Mouse (Mus musculus) kidney, postnatal 0 days (tissue): ENCODE data around the gene 5530401A14Rik. TPM values are rescaled to one million over a fixed set of nuclear protein-coding genes. Genes with fewer than 3 reads are reported as not detected.

Experiments
- ATAC-seq: fragments of 200-750 bp; cut with Nextera tagmentation; replicated peaks from 2 replicates; pipeline ENCODE4 v1.8.0; 2017; ENCODE audit warnings: low read depth, moderate number of reproducible peaks, moderate TSS enrichment, moderate library complexity; ENCODE audit not compliant: low FRiP score
- DNase-seq: peaks from one replicate; pipeline ENCODE4 v3.0.0-alpha.2; 2016; ENCODE audit warnings: low spot score
- H3K27ac ChIP-seq: fragments of 300-500 bp; sonication (generic); 2 replicates; pipeline ENCODE4 v1.5.1; 2014; ENCODE audit warnings: mild to moderate bottlenecking
- H3K27me3 ChIP-seq: fragments of 300-500 bp; sonication (generic); 2 replicates; pipeline ENCODE4 v1.6.1; 2014; ENCODE audit warnings: low read length, mixed read lengths; ENCODE audit not compliant: insufficient read depth
- H3K36me3 ChIP-seq: fragments of 300-500 bp; sonication (generic); 2 replicates; pipeline ENCODE4 v1.6.1; 2014; ENCODE audit warnings: low read length, mixed read lengths; ENCODE audit not compliant: insufficient read depth
- H3K4me1 ChIP-seq: fragments of 300-500 bp; sonication (generic); replicated peaks from 2 replicates; pipeline ENCODE4 v1.6.1; 2014; ENCODE audit warnings: antibody characterized with exemption, low read length, mixed read lengths; ENCODE audit not compliant: insufficient read depth
- H3K4me2 ChIP-seq: fragments of 300-500 bp; sonication (generic); 2 replicates; pipeline ENCODE4 v1.6.1; 2014; ENCODE audit warnings: mild to moderate bottlenecking, low read length, moderate library complexity, mixed read lengths
- H3K4me3 ChIP-seq: fragments of 300-500 bp; sonication (generic); replicated peaks from 2 replicates; pipeline ENCODE4 v1.5.1; 2014; ENCODE audit warnings: low read depth, low read length
- H3K9ac ChIP-seq: fragments of 300-500 bp; sonication (generic); 2 replicates; pipeline ENCODE4 v1.6.1; 2014; ENCODE audit warnings: low read depth, low read length
- H3K9me3 ChIP-seq: fragments of 300-500 bp; sonication (generic); replicated peaks from 2 replicates; pipeline ENCODE4 v1.6.1; 2016; ENCODE audit warnings: low read length, inconsistent platforms, mixed read lengths
- CTCF ChIP-seq: IDR thresholded peaks from 2 replicates; pipeline ENCODE4 v1.5.1; 2016; ENCODE audit warnings: antibody characterized with exemption, low read depth, mild to moderate bottlenecking, moderate library complexity
- WGBS: fragments of 180-500 bp; shearing (Covaris S2); extraction: QIAGEN DNeasy Blood & Tissue Kit; methylation state at CpG from one replicate; pipeline ENCODE4 v1.1.7; 2014; 5-methylcytosine and 5-hydroxymethylcytosine counted together
- polyA plus RNA-seq: library from polyadenylated mRNA; unstranded; fragments of >200 nt; fragmentation: Nextera tagmentation; extraction: Ambion mirVana; gene quantifications from 2 replicates; pipeline ENCODE4 v1.2.1, GENCODE M21; 2015

The 5530401A14Rik gene
- polyA plus RNA-seq, 1 experiment from 2014 or later, result not detected

DNA sequence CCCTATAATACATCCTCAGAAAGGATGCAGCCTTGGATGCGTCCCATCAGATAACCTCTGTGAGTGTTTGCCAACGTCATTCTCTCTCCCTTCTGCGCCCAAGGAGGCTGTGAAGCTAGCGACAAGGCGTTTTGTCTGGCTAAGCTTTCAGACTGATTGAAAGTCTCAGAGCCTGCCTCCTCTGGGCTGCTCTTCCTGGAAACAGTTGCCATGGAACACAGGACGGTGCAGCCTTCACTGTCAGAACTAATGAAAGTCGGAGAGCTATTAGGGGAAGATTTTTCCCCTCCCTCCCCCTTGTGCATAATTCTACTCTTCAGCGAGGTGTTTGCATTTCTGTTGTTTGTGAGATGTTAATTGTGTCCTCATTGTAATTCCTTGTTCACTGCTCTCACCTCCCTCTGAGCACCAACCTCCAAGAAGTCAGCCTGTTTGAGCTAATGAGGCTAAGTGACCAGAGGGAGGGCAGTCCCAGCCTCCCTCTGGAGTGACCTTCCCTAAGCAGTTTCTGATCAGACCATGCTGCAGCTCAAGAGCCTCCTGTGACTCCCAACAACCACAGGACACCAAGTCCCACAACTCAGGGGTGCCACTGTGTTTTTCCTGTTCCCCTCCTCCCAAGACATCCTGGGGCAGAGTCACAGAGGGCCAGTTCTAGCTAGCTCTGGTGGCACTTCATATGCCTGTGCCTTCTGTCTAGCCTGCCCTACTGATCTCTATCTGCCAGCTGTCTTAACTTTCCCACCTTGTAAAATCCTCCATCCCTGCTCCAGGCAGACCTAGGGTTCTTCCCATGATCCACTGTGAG is 37.3 kb downstream of the 5530401A14Rik start:
- DNase-seq, result no peak
- H3K4me3 ChIP-seq, result no peak overlapping the region
- WGBS, result 8% methylated on average over 8 of the region's 8 CpGs
- no peak for ATAC-seq
- H3K9me3 ChIP-seq, result no peaks in the 10 kb centered on the region
- H3K27ac ChIP-seq, result no peak overlapping the region
- no peak overlapping the region for H3K4me2 ChIP-seq
- no peaks in the 10 kb centered on the region for H3K36me3 ChIP-seq
- no peaks in the 10 kb centered on the region for H3K4me1 ChIP-seq
- no peak for TF ChIP-seq CTCF
- H3K9ac ChIP-seq, result no peak overlapping the region
- no peaks in the 10 kb centered on the region for H3K27me3 ChIP-seq

DNA sequence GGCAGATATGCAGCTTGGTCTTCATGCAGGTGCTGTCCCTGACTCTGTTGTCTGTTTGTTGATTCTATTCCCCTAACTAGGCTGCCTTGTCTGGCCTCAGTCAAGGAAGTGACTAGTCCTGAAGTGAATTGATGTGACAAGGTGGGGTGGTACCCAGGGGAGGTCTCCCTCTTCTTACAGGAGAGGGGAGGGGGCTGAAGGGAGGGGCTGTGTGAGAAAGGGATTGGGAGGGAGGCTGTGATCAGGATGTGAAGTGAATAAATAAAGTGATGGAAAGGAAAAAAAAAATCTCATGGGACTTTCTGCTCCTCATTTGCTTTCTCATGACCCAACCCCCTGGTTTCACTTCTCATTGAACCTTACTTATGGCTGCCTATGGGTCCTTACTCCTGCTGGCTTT is 41.8 kb downstream of the 5530401A14Rik start:
- Histone ChIP-seq H3K27me3 (no peaks in the 10 kb centered on the region), H3K4me2 (no peak overlapping the region), H3K4me1 (no peaks in the 10 kb centered on the region), H3K4me3 (no peak overlapping the region), H3K9me3 (no peaks in the 10 kb centered on the region), H3K36me3 (no peaks in the 10 kb centered on the region), H3K9ac (no peak overlapping the region), H3K27ac (no peak overlapping the region)
- TF ChIP-seq CTCF, result no peak
- ATAC-seq, result no peak
- no peak for DNase-seq

DNA sequence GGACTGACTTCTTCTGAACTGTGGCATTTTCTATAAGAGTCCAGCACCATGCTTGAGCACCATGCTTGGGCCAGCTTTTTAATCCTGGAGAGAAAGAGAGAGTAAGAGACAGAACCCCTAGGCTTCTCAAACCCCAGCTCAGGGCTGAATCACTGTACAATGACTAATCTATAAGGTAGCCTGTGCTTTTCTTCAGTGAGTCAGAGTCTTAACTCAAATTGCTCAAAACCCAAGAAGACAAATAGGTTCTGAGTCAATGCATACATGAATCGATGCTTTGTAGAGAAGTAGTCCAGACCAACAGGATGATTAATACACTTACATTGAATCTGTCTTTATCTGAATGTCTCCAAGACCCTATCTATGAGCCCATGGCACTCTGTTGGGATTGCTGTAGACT is 48.3 kb downstream of the 5530401A14Rik start:
- H3K27ac ChIP-seq, result no peak overlapping the region
- no peak for DNase-seq
- no peak overlapping the region for H3K4me3 ChIP-seq
- no peak overlapping the region for H3K9ac ChIP-seq
- H3K4me1 ChIP-seq, result no peaks in the 10 kb centered on the region
- 86% methylated on average over 1 of the region's 1 CpGs for WGBS
- H3K36me3 ChIP-seq, result no peaks in the 10 kb centered on the region
- no peaks in the 10 kb centered on the region for H3K27me3 ChIP-seq
- ATAC-seq, result no peak
- no peaks in the 10 kb centered on the region for H3K9me3 ChIP-seq
- H3K4me2 ChIP-seq, result no peak overlapping the region
- no peak for TF ChIP-seq CTCF

DNA sequence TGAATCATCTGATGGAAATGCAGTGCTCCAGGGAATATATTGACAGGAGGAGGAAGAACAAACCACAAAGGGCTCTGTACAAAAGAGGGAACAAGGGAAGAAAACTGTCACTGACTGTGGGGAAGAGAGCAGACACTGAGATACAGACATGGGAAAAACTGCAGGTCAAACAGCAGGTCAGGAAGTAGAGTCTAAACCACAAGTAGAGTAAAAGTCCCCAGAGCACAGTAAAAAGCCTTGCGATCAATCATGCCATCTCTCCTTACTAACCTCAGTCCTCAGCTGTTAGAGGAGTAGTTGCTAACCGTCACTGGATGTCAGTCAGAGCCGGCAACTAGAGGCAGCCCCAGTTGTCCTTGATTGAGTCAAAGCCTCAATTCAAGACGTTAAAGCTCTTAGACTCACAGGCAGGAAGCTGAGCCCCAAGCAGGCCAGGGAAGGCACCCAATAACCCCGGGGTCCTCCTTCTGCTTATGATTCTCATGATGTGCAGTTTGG is 49.0 kb downstream of the 5530401A14Rik start:
- 41% methylated on average over 5 of the region's 5 CpGs for WGBS
- no peak for TF ChIP-seq CTCF
- ATAC-seq, result no peak
- Histone ChIP-seq H3K4me2 (no peak overlapping the region), H3K27me3 (no peaks in the 10 kb centered on the region), H3K4me3 (no peak overlapping the region), H3K36me3 (no peaks in the 10 kb centered on the region), H3K4me1 (no peaks in the 10 kb centered on the region), H3K9ac (no peak overlapping the region), H3K27ac (no peak overlapping the region), H3K9me3 (no peaks in the 10 kb centered on the region)
- no peak for DNase-seq

DNA sequence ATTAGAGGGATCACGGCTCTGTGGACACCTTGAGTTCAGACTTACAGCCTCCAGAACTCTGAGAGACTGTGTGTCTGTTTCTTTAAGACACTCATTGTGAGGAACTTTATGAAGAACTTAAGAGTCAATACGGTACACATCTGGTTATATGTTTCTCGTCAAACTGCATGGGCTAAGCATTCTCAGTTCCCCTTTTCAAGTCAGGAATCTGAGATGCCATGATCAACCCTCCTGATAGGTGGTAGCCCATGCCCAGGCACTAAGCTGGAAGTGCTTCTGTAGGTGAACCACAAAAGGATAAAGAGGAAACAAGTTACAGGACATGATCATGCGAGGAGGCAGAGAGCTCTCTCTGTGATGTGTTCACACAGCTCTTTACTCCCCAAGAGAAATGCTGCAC is 52.6 kb downstream of the 5530401A14Rik start:
- Histone ChIP-seq H3K4me1 (no peaks in the 10 kb centered on the region), H3K4me2 (no peak overlapping the region), H3K36me3 (no peaks in the 10 kb centered on the region), H3K9ac (no peak overlapping the region), H3K4me3 (no peak overlapping the region), H3K27ac (no peak overlapping the region), H3K9me3 (no peaks in the 10 kb centered on the region), H3K27me3 (no peaks in the 10 kb centered on the region)
- no peak for ATAC-seq
- WGBS, result 73% methylated on average over 4 of the region's 4 CpGs
- no peak for DNase-seq
- no peak for TF ChIP-seq CTCF

DNA sequence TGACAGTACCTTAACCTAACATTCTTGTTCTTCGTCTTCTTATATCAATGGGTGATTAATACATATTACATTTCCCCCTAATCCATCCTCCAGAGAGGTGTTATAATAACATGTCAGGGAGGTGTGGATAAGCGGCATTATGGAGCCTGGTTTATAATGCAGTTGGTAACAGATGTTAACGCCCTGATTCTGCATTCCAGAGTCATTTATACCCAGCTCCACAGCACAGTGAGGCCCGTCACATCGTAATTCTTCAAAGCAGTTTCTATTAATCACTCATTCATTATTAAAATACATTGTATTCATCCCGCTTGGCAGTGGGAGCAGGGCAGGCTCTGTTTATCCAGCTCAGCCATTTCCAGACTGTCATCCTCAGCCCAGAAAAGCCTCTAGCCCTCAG is 55.0 kb downstream of the 5530401A14Rik start:
- Histone ChIP-seq H3K4me3 (no peak overlapping the region), H3K27me3 (no peaks in the 10 kb centered on the region), H3K9ac (no peak overlapping the region), H3K4me2 (no peak overlapping the region), H3K9me3 (no peaks in the 10 kb centered on the region), H3K36me3 (no peaks in the 10 kb centered on the region), H3K27ac (no peak overlapping the region), H3K4me1 (no peaks in the 10 kb centered on the region)
- no peak for TF ChIP-seq CTCF
- ATAC-seq (no peak), DNase-seq (no peak)
- WGBS, result 46% methylated on average over 6 of the region's 6 CpGs
